Mouse (Mus musculus) cortical plate, adult 2 months (tissue): ENCODE results near the gene Klf12.

ENCODE experiments used
- CTCF ChIP-seq: fragments of 200-500 bp; IDR thresholded peaks from 2 replicates; pipeline ENCODE4 v1.5.1; 2011; ENCODE audit warnings: mild to moderate bottlenecking, control low read depth, low read length; ENCODE audit not compliant: insufficient read depth; ENCODE audit errors: extremely low read depth
- POLR2A ChIP-seq: fragments of 200-500 bp; IDR thresholded peaks from 2 replicates; pipeline ENCODE4 v1.6.1; 2011; ENCODE audit warnings: mild to moderate bottlenecking, low read length, control low read depth; ENCODE audit not compliant: insufficient read depth; ENCODE audit errors: extremely low read depth

- no peak for TF ChIP-seq CTCF
- no peak for TF ChIP-seq POLR2A
Measured at GRCm38 (mm10) chr14:100206207-100206606, 78.3 kb downstream of the Klf12 start.
